Mouse (Mus musculus) midbrain, embryonic 13.5 days (tissue): Measurements from ENCODE around the gene Ppp2r5d. TPM values are rescaled to one million over a fixed set of nuclear protein-coding genes. Genes with fewer than 3 reads are reported as not detected.

Experiments used
- ATAC-seq: fragments of 200-750 bp; cut with Nextera tagmentation; 2 replicates; pipeline ENCODE4 v1.8.0; 2017; ENCODE audit warnings: mild to moderate bottlenecking, moderate TSS enrichment, moderate library complexity
- H3K27ac ChIP-seq: fragments of 300-500 bp; sonication (generic); 2 replicates; pipeline ENCODE4 v1.5.1; 2015; ENCODE audit warnings: inconsistent platforms, mild to moderate bottlenecking, moderate library complexity
- H3K27me3 ChIP-seq: fragments of 300-500 bp; sonication (generic); 2 replicates; pipeline ENCODE4 v1.6.1; 2015; ENCODE audit warnings: mild to moderate bottlenecking, inconsistent platforms
- H3K36me3 ChIP-seq: fragments of 300-500 bp; sonication (generic); 2 replicates; pipeline ENCODE4 v1.6.1; 2015; ENCODE audit warnings: mild to moderate bottlenecking, inconsistent platforms
- H3K4me1 ChIP-seq: fragments of 300-500 bp; sonication (generic); replicated peaks from 2 replicates; pipeline ENCODE4 v1.6.1; 2015; ENCODE audit warnings: inconsistent platforms
- H3K4me2 ChIP-seq: fragments of 300-500 bp; sonication (generic); replicated peaks from 2 replicates; pipeline ENCODE4 v1.6.1; 2015; ENCODE audit warnings: moderate library complexity, mild to moderate bottlenecking, inconsistent platforms
- H3K4me3 ChIP-seq: fragments of 300-500 bp; sonication (generic); replicated peaks from 2 replicates; pipeline ENCODE4 v1.5.1; 2015; ENCODE audit warnings: mild to moderate bottlenecking, inconsistent platforms
- H3K9ac ChIP-seq: fragments of 300-500 bp; sonication (generic); replicated peaks from 2 replicates; pipeline ENCODE4 v1.6.1; 2015; ENCODE audit warnings: mild to moderate bottlenecking, inconsistent platforms
- H3K9me3 ChIP-seq: fragments of 300-500 bp; sonication (generic); 2 replicates; pipeline ENCODE4 v1.6.1; 2016; ENCODE audit warnings: mild to moderate bottlenecking, inconsistent platforms
- WGBS: fragments of 180-500 bp; shearing (Covaris S2); methylation state at CpG from one replicate; pipeline ENCODE4 v1.1.7; 2015; 5-methylcytosine and 5-hydroxymethylcytosine counted together
- polyA plus RNA-seq: library from polyadenylated mRNA; unstranded; fragments of >200 nt; fragmentation: Nextera tagmentation; extraction: Ambion mirVana; gene quantifications from 2 replicates; pipeline ENCODE4 v1.2.1, GENCODE M21; 2015

The Ppp2r5d gene
- polyA plus RNA-seq, 1 experiment from 2014 or later: 94.5 TPM

GRCm38 (mm10) chr17:46674530-46675283, 30.2 kb downstream of the Ppp2r5d start:
- H3K9me3 ChIP-seq: no peaks in the 10 kb centered on the region
- peaks cover 39% of the 10 kb centered on the region for H3K4me1 ChIP-seq
- peak overlapping the region; percentile 64 for H3K9ac ChIP-seq
- 15% methylated on average over 15 of the region's 15 CpGs for whole genome bisulfite sequencing
- peaks cover 51% of the 10 kb centered on the region for H3K36me3 ChIP-seq
- peak; percentile 64 for ATAC-seq
- peak overlapping the region; percentile 83 for H3K4me3 ChIP-seq
- H3K27ac ChIP-seq: peak overlapping the region; percentile 55
- H3K4me2 ChIP-seq: peak overlapping the region; percentile 94
- no peaks in the 10 kb centered on the region for H3K27me3 ChIP-seq

- peaks cover 58% of the 10 kb centered on the region for H3K36me3 ChIP-seq
- under 1% methylated on average over 43 of the region's 43 CpGs for WGBS
- no peaks in the 10 kb centered on the region for H3K9me3 ChIP-seq
- peak within 1 kb of the TSS; percentile 79 for H3K9ac ChIP-seq
- H3K4me2 ChIP-seq: peak within 1 kb of the TSS; percentile 94
- H3K4me1 ChIP-seq: peaks cover 32% of the 10 kb centered on the region
- H3K27me3 ChIP-seq: no peaks in the 10 kb centered on the region
- ATAC-seq: peak; percentile 93
- H3K4me3 ChIP-seq: peak within 1 kb of the TSS; percentile 83
- H3K27ac ChIP-seq: peak within 1 kb of the TSS; percentile 55
These were observed 30.9 kb downstream of the Ppp2r5d start, which contains the start of gene Rrp36 for GRCm38 (mm10) chr17:46673850-46674529. Rrp36 (minus strand) TSS chr17:46674352.

- H3K4me3 ChIP-seq: no peak overlapping the region
- no peak overlapping the region for H3K9ac ChIP-seq
- H3K27ac ChIP-seq: no peak overlapping the region
- WGBS: 94% methylated on average over 10 of the region's 10 CpGs
- no peaks in the 10 kb centered on the region for H3K9me3 ChIP-seq
- H3K27me3 ChIP-seq: no peaks in the 10 kb centered on the region
- H3K4me2 ChIP-seq: no peak overlapping the region
- H3K4me1 ChIP-seq: peaks cover 17% of the 10 kb centered on the region
- ATAC-seq: no peak
- peaks cover 53% of the 10 kb centered on the region for H3K36me3 ChIP-seq
These were observed 35.0 kb downstream of the Ppp2r5d start for GRCm38 (mm10) chr17:46669911-46670310.

GRCm38 (mm10) chr17:46667712-46668111, 37.2 kb downstream of the Ppp2r5d start:
- no peaks in the 10 kb centered on the region for H3K27me3 ChIP-seq
- H3K4me2 ChIP-seq: no peak overlapping the region
- H3K36me3 ChIP-seq: peaks cover 71% of the 10 kb centered on the region
- H3K4me3 ChIP-seq: no peak overlapping the region
- H3K27ac ChIP-seq: no peak overlapping the region
- H3K9ac ChIP-seq: no peak overlapping the region
- WGBS: 95% methylated on average over 16 of the region's 16 CpGs
- H3K4me1 ChIP-seq: no peaks in the 10 kb centered on the region
- no peaks in the 10 kb centered on the region for H3K9me3 ChIP-seq
- 0 out of 2 replicates have a peak, but pooled peaks have one; percentile 30 for ATAC-seq

- 86% methylated on average over 5 of the region's 5 CpGs for WGBS
These were observed 42.2 kb downstream of the Ppp2r5d start for GRCm38 (mm10) chr17:46662730-46663129.

GRCm38 (mm10) chr17:46661981-46662380, 42.9 kb downstream of the Ppp2r5d start:
- H3K4me2 ChIP-seq: no peak overlapping the region
- 91% methylated on average over 12 of the region's 12 CpGs for WGBS
- no peaks in the 10 kb centered on the region for H3K9me3 ChIP-seq
- H3K4me1 ChIP-seq: no peaks in the 10 kb centered on the region
- H3K9ac ChIP-seq: no peak overlapping the region
- no peak overlapping the region for H3K27ac ChIP-seq
- H3K4me3 ChIP-seq: no peak overlapping the region
- ATAC-seq: no peak
- H3K36me3 ChIP-seq: peaks cover 92% of the 10 kb centered on the region
- H3K27me3 ChIP-seq: no peaks in the 10 kb centered on the region

More at GRCm38 (mm10) chr17:46662730-46663129, 42.2 kb downstream of the Ppp2r5d start:
- H3K9ac ChIP-seq: no peak overlapping the region
- H3K4me2 ChIP-seq: no peak overlapping the region
- no peaks in the 10 kb centered on the region for H3K27me3 ChIP-seq
- no peaks in the 10 kb centered on the region for H3K4me1 ChIP-seq
- no peaks in the 10 kb centered on the region for H3K9me3 ChIP-seq
- ATAC-seq: no peak
- H3K4me3 ChIP-seq: no peak overlapping the region
- peaks cover 90% of the 10 kb centered on the region for H3K36me3 ChIP-seq
- no peak overlapping the region for H3K27ac ChIP-seq

GRCm38 (mm10) chr17:46661351-46661750, 43.6 kb downstream of the Ppp2r5d start:
- no peak for ATAC-seq
- Histone ChIP-seq H3K4me1 (no peaks in the 10 kb centered on the region), H3K9me3 (no peaks in the 10 kb centered on the region), H3K27ac (no peak overlapping the region), H3K27me3 (no peaks in the 10 kb centered on the region), H3K4me3 (no peak overlapping the region), H3K9ac (no peak overlapping the region), H3K36me3 (peaks cover 93% of the 10 kb centered on the region), H3K4me2 (no peak overlapping the region)
- 94% methylated on average over 9 of the region's 9 CpGs for WGBS

GRCm38 (mm10) chr17:46656054-46656453, 48.9 kb downstream of the Ppp2r5d start:
- no peak for ATAC-seq
- H3K36me3 ChIP-seq: peaks cover 81% of the 10 kb centered on the region
- no peak overlapping the region for H3K4me3 ChIP-seq
- H3K9me3 ChIP-seq: no peaks in the 10 kb centered on the region
- H3K27me3 ChIP-seq: no peaks in the 10 kb centered on the region
- no peak overlapping the region for H3K9ac ChIP-seq
- H3K4me2 ChIP-seq: no peak overlapping the region
- peaks cover 27% of the 10 kb centered on the region for H3K4me1 ChIP-seq
- no peak overlapping the region for H3K27ac ChIP-seq
- WGBS: 95% methylated on average over 6 of the region's 6 CpGs

- no peak for ATAC-seq
- H3K9me3 ChIP-seq: no peaks in the 10 kb centered on the region
- peak overlapping the region; percentile 93 for H3K9ac ChIP-seq
- H3K4me3 ChIP-seq: peak overlapping the region; percentile 72
- peaks cover 48% of the 10 kb centered on the region for H3K36me3 ChIP-seq
- H3K4me2 ChIP-seq: peak overlapping the region; percentile 84
- WGBS: 83% methylated on average over 20 of the region's 20 CpGs
- H3K27me3 ChIP-seq: no peaks in the 10 kb centered on the region
- peaks cover 45% of the 10 kb centered on the region for H3K4me1 ChIP-seq
- no peak overlapping the region for H3K27ac ChIP-seq
These were observed 53.0 kb downstream of the Ppp2r5d start for GRCm38 (mm10) chr17:46651755-46652547.

- Histone ChIP-seq H3K9me3 (no peaks in the 10 kb centered on the region), H3K4me2 (peak overlapping the region; percentile 84), H3K4me3 (peak overlapping the region; percentile 72), H3K36me3 (peaks cover 42% of the 10 kb centered on the region), H3K27me3 (no peaks in the 10 kb centered on the region), H3K9ac (peak overlapping the region; percentile 93), H3K4me1 (peaks cover 50% of the 10 kb centered on the region), H3K27ac (peak overlapping the region; percentile 95; the same call in 1 of the 2 replicates)
- WGBS: 78% methylated on average over 17 of the region's 17 CpGs
- ATAC-seq: no peak
These were observed 53.6 kb downstream of the Ppp2r5d start for GRCm38 (mm10) chr17:46651292-46651691.

GRCm38 (mm10) chr17:46650232-46651031, 54.5 kb downstream of the Ppp2r5d start, which contains the start of gene Cul7:
Cul7 (plus strand) TSS chr17:46650337.
- Histone ChIP-seq H3K4me2 (peak within 1 kb of the TSS; percentile 84), H3K9ac (peak within 1 kb of the TSS; percentile 93), H3K36me3 (peaks cover 33% of the 10 kb centered on the region), H3K4me3 (peak within 1 kb of the TSS; percentile 72), H3K27ac (peak within 1 kb of the TSS; percentile 95), H3K9me3 (no peaks in the 10 kb centered on the region), H3K4me1 (peaks cover 48% of the 10 kb centered on the region), H3K27me3 (no peaks in the 10 kb centered on the region)
- WGBS: under 1% methylated on average over 49 of the region's 58 CpGs
- ATAC-seq: peak; percentile 95
